Mouse (Mus musculus) olfactory bulb, adult 2 months (tissue): Measurements from ENCODE around the gene Ropn1l.

Experiments
- CTCF ChIP-seq: fragments of 200-500 bp; IDR thresholded peaks from 2 replicates; pipeline ENCODE4 v1.5.1; 2012; ENCODE audit warnings: low read depth, mild to moderate bottlenecking, low read length, moderate library complexity; ENCODE audit not compliant: insufficient read depth
- POLR2A ChIP-seq: fragments of 200-500 bp; IDR thresholded peaks from 2 replicates; pipeline ENCODE4 v1.6.1; 2012; ENCODE audit warnings: mild to moderate bottlenecking, low read depth, low read length, moderate library complexity; ENCODE audit not compliant: insufficient read depth

GRCm38 (mm10) chr15:31441996-31442395 lies 11.5 kb downstream of the Ropn1l start:
- no peak for TF ChIP-seq POLR2A
- no peak for TF ChIP-seq CTCF
